Mouse (Mus musculus): ENCODE measurements around the gene Rnf187. TPM values are rescaled to one million over a fixed set of nuclear protein-coding genes. Genes with fewer than 3 reads are reported as not detected.
"Not testable (repeated sequence)": the region's sequence is repeated elsewhere in the genome, so short reads cannot be mapped to it uniquely, and the experiment has no call there.

The Rnf187 gene
- polyA plus RNA-seq, 1 experiment from 2014 or later, result 550 TPM

DNA sequence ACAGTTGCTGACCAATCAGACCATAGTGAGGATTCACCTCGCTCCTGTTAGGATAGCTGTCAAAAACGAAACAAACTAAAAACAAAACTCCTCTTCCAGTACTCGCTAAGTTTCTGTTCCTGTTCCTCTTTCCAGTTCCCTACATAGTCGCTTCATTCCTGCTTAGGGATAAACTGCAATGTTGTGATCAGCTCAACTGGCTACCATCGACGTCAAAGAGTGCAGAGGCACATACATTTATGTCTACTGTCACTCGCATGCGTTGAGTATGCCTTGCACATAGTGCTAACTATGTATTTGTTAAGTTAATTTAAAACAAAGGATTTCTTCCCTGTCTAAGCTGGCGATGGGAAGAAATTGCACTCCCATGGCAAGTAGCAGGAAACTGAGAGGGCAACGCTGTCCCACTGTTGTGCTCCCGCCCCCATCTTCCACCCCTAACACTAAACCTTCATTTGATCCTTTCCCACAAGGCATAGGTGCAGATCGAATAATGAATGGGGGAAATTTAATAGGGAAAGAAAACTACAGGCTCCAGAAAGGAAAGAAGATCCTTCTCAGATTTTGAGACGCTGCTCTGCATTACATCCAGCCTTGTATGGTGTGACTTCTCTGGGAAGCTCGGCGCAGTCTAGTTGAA lies 20.6 kb upstream of the Rnf187 start:
- Histone ChIP-seq H3K4me1 (ENCODE audit: control insufficient read depth, insufficient read depth, low read length) (peaks cover 31% of the 10 kb centered on the region), H3K4me2 (ENCODE audit: low read length) (peak overlapping the region; percentile 75), H3K27me3 (ENCODE audit: control insufficient read depth, insufficient read depth, low read depth, low read length) (no peaks in the 10 kb centered on the region), H3K9me3 (replicated peaks; ENCODE audit: control insufficient read depth, low read length, poor library complexity, severe bottlenecking) (no peaks in the 10 kb centered on the region), H3K4me3 (ENCODE audit: low read depth, low read length) (peak overlapping the region; percentile 50), H3K36me3 (ENCODE audit: control insufficient read depth, insufficient read depth, low read length) (0 out of 2 replicates have a peak, but pooled peaks cover 3% of the 10 kb centered on the region), H3K9ac (ENCODE audit: low read depth, low read length) (peak overlapping the region; percentile 36), H3K27ac (ENCODE audit: low read length) (peak overlapping the region; percentile 83)
- no peak for ATAC-seq
- WGBS, result 33% methylated on average over 15 of the region's 15 CpGs

DNA sequence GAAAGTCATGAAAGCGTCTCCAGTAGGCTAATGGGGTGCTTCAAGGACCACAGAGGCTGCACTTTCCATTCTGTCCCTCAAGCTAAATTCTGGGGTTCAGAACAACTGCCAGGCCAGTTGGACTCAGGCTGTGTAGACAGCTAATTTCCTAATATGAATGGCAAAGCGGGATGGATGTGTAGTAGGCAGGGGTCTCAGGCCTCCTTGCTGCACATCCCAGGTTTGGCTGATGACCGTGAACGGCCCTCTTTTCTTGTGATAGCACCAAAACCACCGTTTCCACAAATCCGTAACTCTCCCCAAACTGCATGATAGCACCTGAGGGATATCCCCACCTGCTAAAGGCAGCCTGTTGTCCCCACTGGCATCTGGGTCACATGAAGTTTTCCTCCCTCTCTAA lies 19.8 kb upstream of the Rnf187 start:
- Histone ChIP-seq H3K36me3 (ENCODE audit: control insufficient read depth, insufficient read depth, low read length) (0 out of 2 replicates have a peak, but pooled peaks cover 3% of the 10 kb centered on the region), H3K4me3 (ENCODE audit: low read depth, low read length) (no peak overlapping the region), H3K4me1 (ENCODE audit: control insufficient read depth, insufficient read depth, low read length) (peaks cover 31% of the 10 kb centered on the region), H3K4me2 (ENCODE audit: low read length) (peak overlapping the region; percentile 86; the same call in 1 of the 2 replicates), H3K9me3 (replicated peaks; ENCODE audit: control insufficient read depth, low read length, poor library complexity, severe bottlenecking) (no peaks in the 10 kb centered on the region), H3K9ac (ENCODE audit: low read depth, low read length) (no peak overlapping the region), H3K27ac (ENCODE audit: low read length) (no peak overlapping the region), H3K27me3 (ENCODE audit: control insufficient read depth, insufficient read depth, low read depth, low read length) (no peaks in the 10 kb centered on the region)
- no peak for ATAC-seq
- WGBS, result 87% methylated on average over 6 of the region's 6 CpGs

DNA sequence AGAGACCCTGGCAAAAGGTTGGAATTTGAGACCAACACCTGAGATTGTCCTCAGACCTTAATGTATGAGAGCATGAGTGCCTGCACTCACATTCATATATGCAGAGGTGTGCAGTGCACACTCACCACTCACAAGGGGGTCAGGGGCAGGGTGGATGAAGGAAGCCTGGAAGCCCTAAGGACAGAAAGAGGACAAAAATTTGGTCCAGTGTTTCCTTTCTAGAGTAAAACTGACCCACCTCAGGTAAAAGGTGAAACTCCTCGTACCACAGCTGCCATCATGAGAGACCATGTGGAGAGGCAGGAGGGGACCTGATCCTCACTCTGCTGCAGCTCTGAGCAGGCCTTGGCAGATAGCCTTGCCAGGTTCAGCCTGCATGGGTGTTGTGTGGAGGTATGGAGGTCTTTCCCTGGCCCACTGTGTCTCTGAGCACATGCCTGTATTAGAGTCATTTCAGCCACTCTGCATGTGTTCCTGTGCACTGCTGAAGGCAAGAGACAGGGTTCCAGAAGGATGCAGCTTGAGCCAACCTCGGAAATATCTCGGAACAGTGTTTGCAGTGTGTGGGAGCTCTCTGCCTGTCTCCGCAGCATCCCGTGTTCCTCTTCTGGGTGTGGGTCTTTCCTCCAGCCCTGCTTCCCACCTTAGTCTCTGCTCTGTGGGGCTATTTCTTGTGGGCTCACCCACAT lies 18.7 kb upstream of the Rnf187 start:
- WGBS, result 84% methylated on average over 5 of the region's 5 CpGs
- Histone ChIP-seq H3K4me1 (ENCODE audit: control insufficient read depth, insufficient read depth, low read length) (peaks cover 35% of the 10 kb centered on the region), H3K9me3 (replicated peaks; ENCODE audit: control insufficient read depth, low read length, poor library complexity, severe bottlenecking) (no peaks in the 10 kb centered on the region)

DNA sequence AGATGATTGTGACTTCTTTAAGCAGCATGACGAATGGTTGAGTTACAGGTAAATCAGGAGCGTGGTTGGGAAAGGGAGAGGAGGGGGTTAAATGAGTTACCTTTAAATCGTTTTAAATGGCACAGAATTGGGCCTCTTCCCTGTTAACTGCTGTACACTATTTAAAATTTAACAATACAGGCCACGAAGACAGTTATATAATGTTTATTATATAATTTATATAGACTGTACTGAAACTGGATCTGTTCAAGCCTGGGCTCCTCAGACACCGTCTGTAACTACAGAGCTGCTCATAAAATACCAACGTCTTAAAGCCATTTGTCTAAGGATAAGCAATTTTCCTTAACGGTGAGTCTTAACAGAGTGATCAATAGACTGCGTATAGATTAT lies 17.1 kb upstream of the Rnf187 start:
- peak overlapping the region; percentile 86 for H3K4me2 ChIP-seq (ENCODE audit: low read length)
- H3K27ac ChIP-seq (ENCODE audit: low read length), result peak overlapping the region; percentile 98
- 0 out of 2 replicates have a peak, but pooled peaks cover 3% of the 10 kb centered on the region for H3K36me3 ChIP-seq (ENCODE audit: control insufficient read depth, insufficient read depth, low read length)
- peak overlapping the region; percentile 62 for H3K4me3 ChIP-seq (ENCODE audit: low read depth, low read length)
- H3K9ac ChIP-seq (ENCODE audit: low read depth, low read length), result peak overlapping the region; percentile 82
- no peak for ATAC-seq
- no peaks in the 10 kb centered on the region for H3K27me3 ChIP-seq (ENCODE audit: control insufficient read depth, insufficient read depth, low read depth, low read length)
- H3K4me1 ChIP-seq (ENCODE audit: control insufficient read depth, insufficient read depth, low read length), result peaks cover 48% of the 10 kb centered on the region
- H3K9me3 ChIP-seq (replicated peaks; ENCODE audit: control insufficient read depth, low read length, poor library complexity, severe bottlenecking), result no peaks in the 10 kb centered on the region
- 15% methylated on average over 8 of the region's 8 CpGs for WGBS

More for the DNA sequence above, 18.7 kb upstream of the Rnf187 start:
- H3K4me2 ChIP-seq (ENCODE audit: low read length), result peak overlapping the region; percentile 86
- peak overlapping the region; percentile 82 for H3K9ac ChIP-seq (ENCODE audit: low read depth, low read length)
- no peak for ATAC-seq
- no peaks in the 10 kb centered on the region for H3K27me3 ChIP-seq (ENCODE audit: control insufficient read depth, insufficient read depth, low read depth, low read length)
- peak overlapping the region; percentile 62 for H3K4me3 ChIP-seq (ENCODE audit: low read depth, low read length)
- 0 out of 2 replicates have a peak, but pooled peaks cover 3% of the 10 kb centered on the region for H3K36me3 ChIP-seq (ENCODE audit: control insufficient read depth, insufficient read depth, low read length)
- H3K27ac ChIP-seq (ENCODE audit: low read length), result no peak overlapping the region

DNA sequence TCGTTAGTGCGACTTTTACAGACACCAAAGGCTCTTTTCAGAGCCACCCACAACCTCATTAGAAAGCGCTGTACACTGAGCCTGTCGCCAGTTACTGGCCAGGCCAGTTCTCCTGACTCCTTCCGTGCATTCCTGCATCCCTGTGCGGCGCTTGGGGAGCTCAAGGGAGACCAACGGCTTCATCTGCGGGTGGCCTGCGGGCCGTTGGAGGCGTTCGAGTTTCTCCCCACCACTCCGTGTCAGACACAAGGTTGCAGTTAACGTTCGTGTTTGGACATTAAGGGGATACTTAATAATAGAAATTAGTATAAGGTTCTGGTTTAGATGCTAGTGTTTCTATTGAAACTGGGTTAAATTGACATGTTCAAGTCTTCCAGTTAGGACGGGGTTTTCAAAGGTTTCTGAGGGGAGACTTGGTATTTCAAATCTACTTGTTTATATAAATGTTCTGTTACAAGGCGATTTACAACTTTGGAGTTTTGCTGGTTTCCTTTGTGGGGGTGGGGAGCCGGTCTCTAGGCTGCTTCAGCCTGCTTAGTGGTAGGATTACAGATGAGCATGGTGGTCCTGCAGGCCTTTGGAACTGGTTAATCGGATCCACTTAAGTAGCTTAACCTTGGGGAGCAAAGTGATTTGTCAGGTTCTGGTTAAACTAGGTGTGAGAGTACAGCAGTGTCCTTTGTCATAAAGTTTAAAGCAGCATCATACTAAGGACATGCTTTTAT lies 16.6 kb upstream of the Rnf187 start:
- Histone ChIP-seq H3K4me3 (ENCODE audit: low read depth, low read length) (peak overlapping the region; percentile 62), H3K27ac (ENCODE audit: low read length) (peak overlapping the region; percentile 98), H3K9me3 (replicated peaks; ENCODE audit: control insufficient read depth, low read length, poor library complexity, severe bottlenecking) (no peaks in the 10 kb centered on the region), H3K4me1 (ENCODE audit: control insufficient read depth, insufficient read depth, low read length) (peaks cover 51% of the 10 kb centered on the region), H3K36me3 (ENCODE audit: control insufficient read depth, insufficient read depth, low read length) (0 out of 2 replicates have a peak, but pooled peaks cover 3% of the 10 kb centered on the region), H3K4me2 (ENCODE audit: low read length) (peak overlapping the region; percentile 86), H3K9ac (ENCODE audit: low read depth, low read length) (peak overlapping the region; percentile 82), H3K27me3 (ENCODE audit: control insufficient read depth, insufficient read depth, low read depth, low read length) (no peaks in the 10 kb centered on the region)
- WGBS, result under 1% methylated on average over 20 of the region's 20 CpGs
- no peak for ATAC-seq

DNA sequence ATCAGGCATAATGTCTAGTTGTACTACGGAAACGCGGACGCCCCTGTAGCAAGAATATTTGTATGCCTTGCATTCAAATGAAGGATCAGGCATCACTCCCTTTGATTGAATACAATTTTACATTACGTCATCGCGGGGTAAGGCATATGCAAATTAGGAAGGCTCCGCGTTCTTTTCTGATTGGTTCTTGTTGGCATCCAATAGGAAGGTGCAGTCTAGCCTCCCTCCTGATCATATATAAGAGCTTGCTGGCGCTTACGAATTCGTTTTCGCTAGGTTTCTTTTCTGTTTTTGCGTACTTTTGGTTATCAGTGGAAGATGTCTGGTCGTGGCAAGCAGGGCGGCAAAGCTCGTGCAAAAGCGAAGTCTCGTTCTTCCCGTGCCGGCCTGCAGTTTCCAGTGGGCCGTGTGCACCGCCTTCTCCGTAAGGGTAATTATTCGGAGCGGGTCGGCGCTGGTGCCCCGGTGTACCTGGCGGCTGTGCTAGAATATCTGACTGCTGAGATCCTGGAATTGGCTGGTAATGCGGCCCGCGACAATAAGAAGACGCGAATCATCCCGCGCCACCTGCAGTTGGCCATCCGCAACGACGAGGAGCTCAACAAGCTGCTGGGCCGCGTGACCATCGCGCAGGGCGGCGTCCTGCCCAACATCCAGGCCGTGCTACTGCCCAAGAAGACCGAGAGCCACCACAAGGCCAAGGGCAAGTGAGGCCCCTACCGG lies 15.9 kb upstream of the Rnf187 start, which contains the start of the genes Hist3h2a and Trim17:
Hist3h2a (plus strand) TSS at position 266 of the 723 bp plus-strand sequence.
Trim17 (plus strand) TSS at position 266 of the 723 bp plus-strand sequence.
- H3K27me3 ChIP-seq (ENCODE audit: control insufficient read depth, insufficient read depth, low read depth, low read length), result no peaks in the 10 kb centered on the region
- peak within 1 kb of the TSS; percentile 98 for H3K27ac ChIP-seq (ENCODE audit: low read length)
- peak within 1 kb of the TSS; percentile 62 for H3K4me3 ChIP-seq (ENCODE audit: low read depth, low read length)
- peak within 1 kb of the TSS; percentile 86 for H3K4me2 ChIP-seq (ENCODE audit: low read length)
- under 1% methylated on average over 49 of the region's 49 CpGs for WGBS
- peak within 1 kb of the TSS; percentile 82 for H3K9ac ChIP-seq (ENCODE audit: low read depth, low read length)
- ATAC-seq, result peak; percentile 89
- H3K9me3 ChIP-seq (replicated peaks; ENCODE audit: control insufficient read depth, low read length, poor library complexity, severe bottlenecking), result no peaks in the 10 kb centered on the region
- H3K4me1 ChIP-seq (ENCODE audit: control insufficient read depth, insufficient read depth, low read length), result peaks cover 51% of the 10 kb centered on the region
- H3K36me3 ChIP-seq (ENCODE audit: control insufficient read depth, insufficient read depth, low read length), result 0 out of 2 replicates have a peak, but pooled peaks cover 3% of the 10 kb centered on the region

DNA sequence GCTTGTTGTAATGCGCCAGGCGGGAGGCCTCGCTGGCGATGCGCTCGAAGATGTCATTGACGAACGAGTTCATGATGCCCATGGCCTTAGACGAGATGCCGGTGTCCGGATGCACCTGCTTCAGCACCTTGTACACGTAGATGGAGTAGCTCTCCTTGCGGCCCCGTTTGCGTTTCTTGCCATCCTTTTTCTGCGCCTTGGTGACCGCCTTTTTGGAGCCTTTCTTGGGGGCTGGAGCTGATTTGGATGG lies 15.4 kb upstream of the Rnf187 start:
- peaks cover 46% of the 10 kb centered on the region for H3K4me1 ChIP-seq (ENCODE audit: control insufficient read depth, insufficient read depth, low read length)
- H3K4me3 ChIP-seq (ENCODE audit: low read depth, low read length), result peak overlapping the region; percentile 62
- H3K27ac ChIP-seq (ENCODE audit: low read length), result peak overlapping the region; percentile 98
- peak; percentile 43; the same call in 1 of the 2 replicates for ATAC-seq
- H3K9ac ChIP-seq (ENCODE audit: low read depth, low read length), result peak overlapping the region; percentile 77
- H3K36me3 ChIP-seq (ENCODE audit: control insufficient read depth, insufficient read depth, low read length); H3K9me3 ChIP-seq (replicated peaks; ENCODE audit: control insufficient read depth, low read length, poor library complexity, severe bottlenecking); H3K27me3 ChIP-seq (ENCODE audit: control insufficient read depth, insufficient read depth, low read depth, low read length): not testable (repeated sequence)
- H3K4me2 ChIP-seq (ENCODE audit: low read length), result peak overlapping the region; percentile 56
- WGBS, result 0% methylated on average over 17 of the region's 17 CpGs

DNA sequence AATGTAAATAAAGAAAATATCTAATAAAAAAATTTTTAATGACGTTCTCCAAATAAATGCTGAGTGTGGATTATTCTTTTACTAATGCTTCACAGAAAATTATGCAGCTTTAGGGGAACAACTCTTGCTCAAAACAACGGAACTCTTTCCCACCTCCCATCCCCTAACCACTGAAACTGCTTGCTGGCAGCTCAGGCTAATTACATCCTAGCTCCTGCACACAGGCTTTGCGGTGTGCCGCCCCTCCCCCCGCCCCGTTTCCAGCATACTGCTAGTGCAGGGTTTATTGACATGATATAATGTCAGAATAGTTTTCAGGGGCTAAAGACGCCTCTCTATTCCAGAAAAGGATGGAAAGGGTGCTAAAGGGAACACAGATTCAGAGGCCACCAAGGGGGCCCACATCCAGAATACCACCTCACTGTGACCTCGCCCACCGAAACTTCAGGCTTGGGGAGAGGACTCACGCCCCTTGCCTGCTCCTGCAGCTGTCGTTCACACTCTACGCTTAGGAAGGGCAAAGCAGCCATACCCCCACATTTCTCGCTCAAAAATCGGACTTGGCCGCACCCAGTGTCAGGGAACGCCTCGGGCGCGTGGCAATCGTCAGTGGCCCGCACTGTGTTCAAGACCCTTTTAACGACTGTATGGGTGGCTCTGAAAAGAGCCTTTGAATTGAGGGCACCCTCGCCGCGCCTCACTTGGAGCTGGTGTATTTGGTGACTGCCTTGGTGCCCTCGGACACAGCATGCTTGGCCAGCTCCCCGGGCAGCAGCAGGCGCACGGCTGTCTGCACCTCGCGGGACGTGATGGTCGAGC lies 14.8 kb upstream of the Rnf187 start:
- peak overlapping the region; percentile 77 for H3K9ac ChIP-seq (ENCODE audit: low read depth, low read length)
- no peaks in the 10 kb centered on the region for H3K27me3 ChIP-seq (ENCODE audit: control insufficient read depth, insufficient read depth, low read depth, low read length)
- no peak; the same call in none of the 2 replicates for ATAC-seq
- WGBS, result under 1% methylated on average over 33 of the region's 33 CpGs
- H3K4me2 ChIP-seq (ENCODE audit: low read length), result peak overlapping the region; percentile 56
- H3K27ac ChIP-seq (ENCODE audit: low read length), result peak overlapping the region; percentile 98
- H3K36me3 ChIP-seq (ENCODE audit: control insufficient read depth, insufficient read depth, low read length), result 0 out of 2 replicates have a peak, but pooled peaks cover 3% of the 10 kb centered on the region
- no peaks in the 10 kb centered on the region for H3K9me3 ChIP-seq (replicated peaks; ENCODE audit: control insufficient read depth, low read length, poor library complexity, severe bottlenecking)
- H3K4me3 ChIP-seq (ENCODE audit: low read depth, low read length), result peak overlapping the region; percentile 62
- H3K4me1 ChIP-seq (ENCODE audit: control insufficient read depth, insufficient read depth, low read length), result peaks cover 45% of the 10 kb centered on the region

Data from midbrain, embryonic 16.5 days (tissue).